Mouse (Mus musculus) midbrain, embryonic 10.5 days (tissue): Measurements from ENCODE around the gene Cct8l1. TPM values are rescaled to one million over a fixed set of nuclear protein-coding genes. Genes with fewer than 3 reads are reported as not detected.

Experiments used
- DNase-seq: peaks from one replicate; pipeline ENCODE4 v3.0.0-alpha.2; 2017; ENCODE audit warnings: low spot score
- H3K27ac ChIP-seq: fragments of 300-500 bp; sonication (generic); replicated peaks from 2 replicates; pipeline ENCODE4 v1.5.1; 2016; ENCODE audit warnings: mild to moderate bottlenecking
- H3K27me3 ChIP-seq: fragments of 300-500 bp; sonication (generic); 2 replicates; pipeline ENCODE4 v1.6.1; 2016; ENCODE audit warnings: low read depth, mild to moderate bottlenecking; ENCODE audit not compliant: poor library complexity, severe bottlenecking
- H3K36me3 ChIP-seq: fragments of 300-500 bp; sonication (generic); 2 replicates; pipeline ENCODE4 v1.6.1; 2016; ENCODE audit warnings: mild to moderate bottlenecking, moderate library complexity
- H3K4me1 ChIP-seq: fragments of 300-500 bp; sonication (generic); 2 replicates; pipeline ENCODE4 v1.6.1; 2016
- H3K4me3 ChIP-seq: fragments of 300-500 bp; sonication (generic); 2 replicates; pipeline ENCODE4 v1.5.1; 2016; ENCODE audit warnings: mild to moderate bottlenecking, moderate library complexity
- H3K9me3 ChIP-seq: fragments of 300-500 bp; sonication (generic); replicated peaks from 2 replicates; pipeline ENCODE4 v1.6.1; 2016; ENCODE audit warnings: mild to moderate bottlenecking
- WGBS: fragments of 180-500 bp; shearing (Covaris S2); methylation state at CpG from one replicate; pipeline ENCODE4 v1.1.7; 2016; 5-methylcytosine and 5-hydroxymethylcytosine counted together
- polyA plus RNA-seq: library from polyadenylated mRNA; unstranded; fragments of >200 nt; fragmentation: Nextera tagmentation; extraction: Ambion mirVana; gene quantifications from 2 replicates; pipeline ENCODE4 v1.2.1, GENCODE M21; 2016

Cct8l1 gene
- polyA plus RNA-seq, 1 experiment from 2014 or later, result not detected

DNA sequence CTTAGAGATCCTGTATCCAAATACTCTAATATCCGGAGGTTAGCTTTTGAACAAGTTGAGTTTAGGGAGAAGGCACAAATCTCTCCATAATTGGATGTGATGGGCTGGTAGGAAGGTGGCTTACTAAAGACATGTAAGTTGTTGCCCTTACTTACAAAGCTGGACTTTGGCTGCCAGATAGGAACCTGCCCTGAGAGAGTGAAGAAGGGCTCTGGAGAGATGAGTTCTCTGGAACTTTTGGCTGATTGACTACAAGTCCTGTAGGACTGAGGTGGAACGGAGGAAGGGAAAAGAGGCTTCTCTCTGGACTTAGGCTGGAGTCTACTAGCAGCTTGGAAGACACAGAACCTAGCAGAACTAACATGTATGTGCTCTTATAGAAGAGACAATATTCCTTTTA is 19.7 kb downstream of the Cct8l1 start:
- WGBS, result 84% methylated on average over 2 of the region's 2 CpGs
- H3K9me3 ChIP-seq, result no peaks in the 10 kb centered on the region; the same call in 1 of the 2 replicates

DNA sequence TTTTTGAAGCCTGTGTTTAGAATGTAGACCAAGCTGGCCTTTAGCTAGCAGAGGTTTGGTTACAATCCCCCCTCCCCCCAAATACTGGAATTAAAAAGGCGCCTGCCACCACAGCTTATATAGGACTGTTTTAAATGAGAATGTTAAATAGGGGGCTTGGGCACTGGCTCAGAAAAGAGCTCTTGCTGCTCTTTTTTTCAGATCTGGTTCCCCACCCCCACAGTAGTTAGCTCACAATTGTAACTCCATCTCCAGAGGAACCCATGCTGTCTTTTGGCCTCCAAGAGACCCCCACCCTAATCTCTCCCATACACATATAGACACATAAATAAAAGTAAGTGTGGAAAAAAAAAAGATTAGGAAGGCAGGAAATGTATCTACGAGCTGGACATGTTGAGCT is 20.6 kb downstream of the Cct8l1 start:
- Histone ChIP-seq H3K9me3 (no peaks in the 10 kb centered on the region; the same call in 1 of the 2 replicates), H3K27me3 (no peaks in the 10 kb centered on the region), H3K4me1 (0 out of 2 replicates have a peak, but pooled peaks cover 3% of the 10 kb centered on the region), H3K4me3 (no peak overlapping the region), H3K36me3 (no peaks in the 10 kb centered on the region), H3K27ac (no peak overlapping the region)
- DNase-seq, result no peak
- 60% methylated on average over 2 of the region's 2 CpGs for WGBS

More for the DNA sequence above, 19.7 kb downstream of the Cct8l1 start:
- no peaks in the 10 kb centered on the region for H3K27me3 ChIP-seq
- peaks cover 5% of the 10 kb centered on the region; the same call in 1 of the 2 replicates for H3K4me1 ChIP-seq
- no peak overlapping the region for H3K4me3 ChIP-seq
- no peaks in the 10 kb centered on the region for H3K36me3 ChIP-seq
- DNase-seq, result no peak
- H3K27ac ChIP-seq, result no peak overlapping the region

DNA sequence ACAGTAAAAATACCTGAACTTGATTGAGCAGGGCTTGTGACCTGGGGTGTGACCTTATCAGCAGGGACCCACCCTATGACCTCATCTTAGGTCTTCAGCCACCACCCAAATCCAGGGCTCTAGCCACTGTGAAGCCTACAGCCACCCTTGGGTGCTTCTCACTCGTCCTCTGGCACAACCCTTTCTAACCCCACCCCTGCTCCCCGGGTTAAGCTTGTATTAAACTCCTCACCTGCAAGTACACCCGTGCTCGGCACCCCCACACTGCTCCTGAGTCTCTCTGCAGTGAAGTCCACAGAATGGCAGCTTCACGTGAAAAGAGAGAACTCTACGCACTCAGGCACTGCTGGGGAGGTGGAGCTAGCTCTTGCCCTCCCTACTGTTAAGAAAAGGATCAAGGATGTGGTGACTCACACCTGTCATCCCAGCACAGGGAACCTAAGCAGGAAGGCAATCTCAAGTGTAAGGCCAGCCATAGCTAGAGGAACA is 21.1 kb downstream of the Cct8l1 start:
- 44% methylated on average over 6 of the region's 6 CpGs for WGBS
- H3K36me3 ChIP-seq, result no peaks in the 10 kb centered on the region
- no peak for DNase-seq
- H3K4me3 ChIP-seq, result no peak overlapping the region
- 0 out of 2 replicates have a peak, but pooled peaks cover 3% of the 10 kb centered on the region for H3K4me1 ChIP-seq
- H3K9me3 ChIP-seq, result no peaks in the 10 kb centered on the region; the same call in 1 of the 2 replicates
- no peaks in the 10 kb centered on the region for H3K27me3 ChIP-seq
- H3K27ac ChIP-seq, result no peak overlapping the region

DNA sequence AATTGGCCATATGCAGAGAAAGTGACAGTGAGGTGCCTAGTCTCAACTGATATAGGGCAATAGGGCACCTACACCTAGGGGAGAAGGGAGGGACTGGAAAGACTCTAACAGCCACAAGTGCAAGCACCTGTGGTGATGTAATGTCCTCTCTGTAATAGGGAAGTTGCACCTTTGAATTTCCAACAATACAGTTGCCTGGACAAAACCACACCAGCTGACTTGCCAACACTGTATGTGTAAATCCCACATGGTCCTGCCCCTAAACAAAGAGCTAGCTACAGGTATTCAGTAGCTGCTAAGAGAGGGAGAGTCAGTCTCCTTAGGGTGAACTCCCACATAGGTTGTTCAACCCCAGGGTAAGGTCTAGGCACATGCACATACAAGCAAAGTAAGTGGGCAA is 24.5 kb downstream of the Cct8l1 start:
- H3K27ac ChIP-seq, result no peak overlapping the region
- no peaks in the 10 kb centered on the region for H3K36me3 ChIP-seq
- H3K4me3 ChIP-seq, result no peak overlapping the region
- no peak for DNase-seq
- H3K27me3 ChIP-seq, result no peaks in the 10 kb centered on the region
- H3K4me1 ChIP-seq, result no peaks in the 10 kb centered on the region
- H3K9me3 ChIP-seq, result no peaks in the 10 kb centered on the region; the same call in 1 of the 2 replicates

DNA sequence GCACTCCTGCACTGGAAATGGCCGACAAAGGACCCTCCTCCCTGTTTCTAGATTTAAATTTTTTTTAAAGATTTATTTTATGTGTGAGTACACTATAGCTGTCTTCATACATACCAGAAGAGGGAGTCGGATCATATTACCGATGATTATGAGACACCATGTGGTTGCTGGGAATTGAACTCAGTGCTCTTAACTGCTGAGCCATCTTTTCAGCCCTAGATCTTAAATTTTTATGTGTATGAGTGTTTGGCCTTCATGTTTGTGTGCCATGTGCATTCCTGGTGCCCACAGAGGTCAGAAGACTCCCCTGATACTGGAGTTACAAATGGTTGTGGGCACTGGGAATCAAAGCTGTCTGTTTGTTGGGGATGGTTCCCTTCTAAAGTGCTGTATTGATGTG is 25.1 kb downstream of the Cct8l1 start:
- no peak overlapping the region for H3K4me3 ChIP-seq
- DNase-seq, result no peak
- no peak overlapping the region for H3K27ac ChIP-seq
- H3K4me1 ChIP-seq, result no peaks in the 10 kb centered on the region
- no peaks in the 10 kb centered on the region for H3K27me3 ChIP-seq
- no peaks in the 10 kb centered on the region; the same call in 1 of the 2 replicates for H3K9me3 ChIP-seq
- 85% methylated on average over 3 of the region's 3 CpGs for WGBS
- H3K36me3 ChIP-seq, result no peaks in the 10 kb centered on the region

DNA sequence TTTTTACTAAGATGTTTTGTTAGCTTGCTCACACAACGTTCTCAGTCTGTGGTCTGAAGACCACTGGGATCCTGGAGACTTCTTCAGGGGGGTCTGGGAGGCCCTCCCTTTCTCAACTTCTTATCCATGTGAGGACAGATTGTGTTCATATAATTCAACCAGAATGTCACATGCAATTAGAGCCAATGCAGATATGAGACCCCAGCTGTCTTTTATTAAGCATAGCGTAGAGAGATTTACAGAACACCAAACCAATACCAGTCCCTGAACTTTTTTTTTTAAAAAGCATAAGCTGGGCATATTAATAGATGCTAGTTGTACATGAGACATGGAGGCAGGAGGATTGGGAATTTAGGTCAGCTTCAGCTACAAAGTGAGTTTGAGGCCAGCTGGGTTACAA is 25.8 kb downstream of the Cct8l1 start:
- no peak overlapping the region for H3K4me3 ChIP-seq
- no peak for DNase-seq
- WGBS, result 73% methylated on average over 2 of the region's 2 CpGs

DNA sequence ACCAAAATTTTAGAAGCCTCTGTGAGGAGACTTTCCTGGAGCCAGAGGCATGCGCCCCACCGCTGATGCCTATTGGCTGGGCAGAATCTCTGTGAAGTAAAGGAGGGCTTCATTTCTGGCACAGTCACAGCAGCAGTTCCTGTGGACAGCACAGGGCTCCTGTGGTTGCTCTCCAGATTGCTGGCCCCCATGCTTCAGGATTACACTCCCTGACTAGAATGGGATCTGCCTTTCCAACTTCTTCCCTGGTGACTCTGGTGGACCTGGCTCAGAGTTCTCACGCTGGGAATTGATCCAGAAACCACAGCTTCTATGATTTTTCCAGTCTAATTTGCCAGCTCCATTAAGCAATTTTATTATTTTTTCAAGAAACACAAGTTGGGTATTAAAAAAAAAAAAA is 28.2 kb downstream of the Cct8l1 start:
- Histone ChIP-seq H3K4me1 (no peaks in the 10 kb centered on the region), H3K4me3 (no peak overlapping the region), H3K27ac (no peak overlapping the region), H3K27me3 (no peaks in the 10 kb centered on the region), H3K36me3 (no peaks in the 10 kb centered on the region), H3K9me3 (no peaks in the 10 kb centered on the region; the same call in 1 of the 2 replicates)
- 91% methylated on average over 3 of the region's 3 CpGs for WGBS
- no peak for DNase-seq

More for the DNA sequence above, 25.8 kb downstream of the Cct8l1 start:
- H3K4me1 ChIP-seq, result no peaks in the 10 kb centered on the region
- H3K27me3 ChIP-seq, result no peaks in the 10 kb centered on the region
- H3K36me3 ChIP-seq, result no peaks in the 10 kb centered on the region
- no peaks in the 10 kb centered on the region; the same call in 1 of the 2 replicates for H3K9me3 ChIP-seq
- no peak overlapping the region for H3K27ac ChIP-seq

DNA sequence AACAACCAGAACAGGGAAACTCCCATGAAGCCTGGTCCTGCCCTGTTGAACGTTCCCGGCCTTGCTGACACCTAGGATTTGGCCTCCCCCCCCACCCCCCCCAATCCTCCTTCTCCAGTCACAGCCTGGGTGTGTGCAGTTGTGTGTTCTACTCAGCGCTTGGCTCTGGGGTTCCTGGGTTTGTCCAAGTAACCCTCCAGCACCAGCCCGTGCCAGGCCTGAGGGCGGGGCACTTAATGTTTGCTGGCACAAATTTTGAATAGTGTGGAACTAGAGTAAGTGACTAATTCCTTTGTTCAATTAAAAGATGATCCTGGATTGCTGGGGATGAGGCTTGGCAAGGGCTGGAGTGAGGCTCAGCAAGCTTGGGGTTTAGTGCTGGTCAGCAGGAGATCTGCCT is 28.7 kb downstream of the Cct8l1 start:
- Histone ChIP-seq H3K4me1 (no peaks in the 10 kb centered on the region), H3K4me3 (no peak overlapping the region)
- 92% methylated on average over 5 of the region's 5 CpGs for WGBS

DNA sequence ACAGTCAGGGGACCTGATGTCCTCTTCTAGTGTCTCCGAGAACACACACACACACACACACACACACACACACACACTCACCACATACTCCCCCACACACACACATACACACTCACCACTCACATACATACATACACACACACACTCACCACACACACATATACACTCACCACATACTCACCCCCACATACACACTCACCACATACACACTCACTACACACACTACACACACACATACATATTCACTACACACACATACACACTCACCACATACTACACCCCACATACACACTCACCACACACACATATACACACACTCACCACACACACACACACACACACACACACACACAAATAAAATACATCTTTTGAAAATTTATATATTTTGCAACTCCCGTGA is 31.0 kb downstream of the Cct8l1 start:
- WGBS, result 99% methylated on average over 2 of the region's 2 CpGs
- no peaks in the 10 kb centered on the region for H3K36me3 ChIP-seq
- no peak overlapping the region for H3K4me3 ChIP-seq

More for the DNA sequence above, 28.7 kb downstream of the Cct8l1 start:
- no peak overlapping the region for H3K27ac ChIP-seq
- no peaks in the 10 kb centered on the region; the same call in 1 of the 2 replicates for H3K9me3 ChIP-seq
- no peak for DNase-seq
- no peaks in the 10 kb centered on the region for H3K27me3 ChIP-seq
- H3K36me3 ChIP-seq, result no peaks in the 10 kb centered on the region

DNA sequence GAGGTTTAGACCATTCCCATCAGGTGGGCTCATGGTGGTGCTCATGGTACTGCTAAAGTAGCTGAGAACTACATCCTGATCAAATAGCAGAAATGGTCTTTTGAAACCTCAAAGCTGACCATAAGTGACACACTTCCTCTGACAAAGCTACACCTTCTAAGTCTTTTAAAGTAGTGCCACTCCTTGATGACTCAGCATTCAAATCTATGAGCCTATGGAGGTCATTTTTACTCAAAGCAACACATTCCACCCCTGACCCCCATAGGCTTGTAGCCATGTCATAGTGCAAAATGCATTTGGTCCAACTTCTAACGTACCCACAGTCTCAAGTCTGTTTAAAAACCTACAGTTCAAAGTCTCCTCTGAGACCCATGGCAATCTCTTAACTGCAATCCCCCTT is 35.0 kb downstream of the Cct8l1 start:
- DNase-seq, result no peak
- Histone ChIP-seq H3K27ac (no peak overlapping the region), H3K36me3 (no peaks in the 10 kb centered on the region), H3K27me3 (no peaks in the 10 kb centered on the region), H3K4me3 (no peak overlapping the region), H3K9me3 (no peaks in the 10 kb centered on the region; the same call in 1 of the 2 replicates), H3K4me1 (no peaks in the 10 kb centered on the region)
- 75% methylated on average over 1 of the region's 1 CpGs for WGBS

More for the DNA sequence above, 31.0 kb downstream of the Cct8l1 start:
- Histone ChIP-seq H3K27ac (no peak overlapping the region), H3K9me3 (no peaks in the 10 kb centered on the region; the same call in 1 of the 2 replicates), H3K27me3 (no peaks in the 10 kb centered on the region), H3K4me1 (no peaks in the 10 kb centered on the region)
- DNase-seq, result no peak

DNA sequence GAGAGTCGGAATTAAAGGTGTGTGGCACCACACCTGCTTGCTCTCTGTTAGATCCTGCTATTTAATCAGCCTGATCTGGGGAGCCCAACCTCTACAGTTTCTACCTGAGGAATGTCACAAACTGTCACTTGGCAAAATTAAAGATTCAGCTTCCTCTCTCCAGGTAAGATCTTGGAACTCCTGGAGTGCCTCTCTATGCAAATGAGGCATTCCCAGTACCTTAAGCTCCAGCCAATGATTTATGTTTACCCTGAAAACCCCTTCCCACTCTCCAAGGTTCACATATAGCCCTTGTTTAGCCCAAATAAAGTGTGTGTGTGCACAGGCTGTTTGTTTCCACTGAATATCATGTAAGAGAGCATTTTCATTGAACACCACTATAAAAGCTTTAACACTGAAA is 38.3 kb downstream of the Cct8l1 start:
- 91% methylated on average over 1 of the region's 1 CpGs for WGBS

DNA sequence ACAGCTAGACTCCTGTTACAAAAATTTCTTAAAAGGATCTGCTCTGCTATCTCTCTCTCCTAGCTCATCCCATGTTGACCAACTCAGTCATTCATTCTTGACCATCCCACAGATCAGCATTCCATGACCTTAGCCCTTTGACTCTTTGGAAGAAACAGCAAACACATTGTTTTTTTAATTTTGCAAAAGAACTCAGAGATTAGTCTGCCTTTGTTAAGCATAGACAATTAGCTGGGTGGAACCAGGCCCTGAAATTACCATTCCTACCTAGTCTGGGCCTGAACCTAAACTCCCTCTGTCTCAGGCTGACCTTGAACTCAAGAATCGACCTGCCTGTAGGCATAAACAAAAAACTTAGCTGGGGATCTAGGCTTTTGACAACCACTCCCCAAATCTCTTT is 38.8 kb downstream of the Cct8l1 start:
- WGBS, result 50% methylated on average over 1 of the region's 1 CpGs
- Histone ChIP-seq H3K27me3 (no peaks in the 10 kb centered on the region), H3K9me3 (no peaks in the 10 kb centered on the region), H3K27ac (no peak overlapping the region), H3K4me1 (no peaks in the 10 kb centered on the region), H3K4me3 (no peak overlapping the region), H3K36me3 (no peaks in the 10 kb centered on the region)
- no peak for DNase-seq

More for the DNA sequence above, 38.3 kb downstream of the Cct8l1 start:
- no peaks in the 10 kb centered on the region for H3K9me3 ChIP-seq
- no peak overlapping the region for H3K27ac ChIP-seq
- H3K4me3 ChIP-seq, result no peak overlapping the region
- no peaks in the 10 kb centered on the region for H3K27me3 ChIP-seq
- no peak for DNase-seq
- H3K36me3 ChIP-seq, result no peaks in the 10 kb centered on the region
- H3K4me1 ChIP-seq, result no peaks in the 10 kb centered on the region

DNA sequence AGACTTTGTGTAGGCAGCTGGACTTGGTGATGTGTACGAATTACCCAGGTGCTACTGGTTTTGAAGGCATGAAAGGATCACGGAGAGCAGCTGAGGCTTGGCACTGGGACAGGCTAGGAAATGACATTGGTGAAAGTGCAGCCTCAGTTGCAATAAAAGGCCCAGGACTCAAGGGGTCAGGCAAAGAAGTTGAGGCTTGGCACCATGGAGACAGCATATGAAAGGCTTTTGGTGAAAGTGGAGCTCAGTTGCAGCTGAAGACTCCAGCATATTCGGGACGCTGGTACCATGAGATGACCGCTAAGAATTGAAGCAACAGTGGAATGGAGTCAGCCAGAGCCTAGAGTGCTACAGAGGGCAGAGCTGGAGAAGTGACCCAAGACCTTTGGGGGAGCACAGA is 39.8 kb downstream of the Cct8l1 start:
- Histone ChIP-seq H3K27ac (no peak overlapping the region), H3K9me3 (no peaks in the 10 kb centered on the region), H3K36me3 (no peaks in the 10 kb centered on the region), H3K4me3 (no peak overlapping the region), H3K4me1 (no peaks in the 10 kb centered on the region), H3K27me3 (no peaks in the 10 kb centered on the region)
- no peak for DNase-seq
- WGBS, result 86% methylated on average over 5 of the region's 5 CpGs

DNA sequence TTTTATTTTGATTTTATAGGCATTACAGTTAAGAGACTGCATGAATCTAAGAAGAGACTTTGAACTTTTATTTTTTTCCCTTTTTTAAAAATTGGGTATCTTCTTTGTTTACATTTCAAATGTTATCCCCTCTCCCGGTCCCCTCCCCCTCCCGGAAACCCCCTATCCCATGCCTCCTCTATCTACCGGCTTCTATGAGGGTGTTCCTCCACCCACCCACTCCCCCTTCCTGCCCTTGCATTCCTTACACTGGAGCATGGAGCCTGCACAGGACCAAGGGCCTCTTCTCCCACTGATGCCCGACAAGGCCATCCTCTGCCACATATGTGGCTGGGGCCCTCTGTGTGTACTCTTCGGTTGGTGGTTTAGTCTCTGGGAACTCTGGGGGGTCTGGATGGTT is 40.5 kb downstream of the Cct8l1 start:
- no peak overlapping the region for H3K27ac ChIP-seq
- no peak for DNase-seq
- H3K36me3 ChIP-seq, result no peaks in the 10 kb centered on the region
- H3K4me3 ChIP-seq, result no peak overlapping the region
- no peaks in the 10 kb centered on the region for H3K4me1 ChIP-seq
- no peaks in the 10 kb centered on the region for H3K9me3 ChIP-seq
- H3K27me3 ChIP-seq, result no peaks in the 10 kb centered on the region
- 80% methylated on average over 5 of the region's 5 CpGs for WGBS
